In genomic region chr9:15122431-15122830, GRCm38 (mm10) we compare ENCODE assay signal across 35 mouse cellular contexts. TPM values are rescaled to one million over a fixed set of nuclear protein-coding genes. Genes with fewer than 3 reads are reported as not detected.
"Had no signal": no experiment of that assay in that cellular context is flagged by ENCODE, and none has a peak within 500 bp of the region (broad histone marks: within the 10 kb centered on the region; RNA-seq: fewer than 3 reads in every experiment).

No protein-coding gene starts in this region.

- H3K27ac ChIP-seq: left cerebral cortex, adult 2 months; limb, embryonic 12.5 days; limb, embryonic 13.5 days; limb, embryonic 15.5 days; liver, embryonic 12.5 days; liver, embryonic 13.5 days; liver, embryonic 14.5 days; liver, embryonic 15.5 days; lung, embryonic 15.5 days; macrophage; midbrain, embryonic 10.5 days; midbrain, embryonic 12.5 days; midbrain, embryonic 13.5 days; midbrain, embryonic 15.5 days had no signal

- H3K4me1 ChIP-seq: limb, embryonic 12.5 days; limb, embryonic 13.5 days; limb, embryonic 15.5 days; liver, embryonic 12.5 days; liver, embryonic 15.5 days; lung, embryonic 15.5 days; midbrain, embryonic 10.5 days; midbrain, embryonic 12.5 days; midbrain, embryonic 13.5 days; midbrain, embryonic 15.5 days had no signal

- H3K9me3 ChIP-seq: limb, embryonic 12.5 days; limb, embryonic 13.5 days; limb, embryonic 15.5 days; liver, embryonic 12.5 days; liver, embryonic 13.5 days; liver, embryonic 15.5 days; lung, embryonic 15.5 days; megakaryocyte, embryonic 14.5 days; midbrain, embryonic 10.5 days; midbrain, embryonic 12.5 days; midbrain, embryonic 13.5 days; midbrain, embryonic 15.5 days had no signal

- H3K4me3 ChIP-seq: left cerebral cortex, adult 2 months; limb, embryonic 12.5 days; limb, embryonic 13.5 days; limb, embryonic 15.5 days; liver, embryonic 12.5 days; liver, embryonic 13.5 days; liver, embryonic 15.5 days; lung, embryonic 15.5 days; megakaryocyte, embryonic 14.5 days; midbrain, embryonic 10.5 days; midbrain, embryonic 12.5 days; midbrain, embryonic 13.5 days; midbrain, embryonic 15.5 days; myocyte had no signal

- H3K27me3 ChIP-seq: limb, embryonic 12.5 days; limb, embryonic 13.5 days; limb, embryonic 15.5 days; liver, embryonic 12.5 days; liver, embryonic 13.5 days; liver, embryonic 15.5 days; lung, embryonic 15.5 days; midbrain, embryonic 12.5 days; midbrain, embryonic 13.5 days; midbrain, embryonic 15.5 days had no signal

- H3K9ac ChIP-seq: limb, embryonic 12.5 days; limb, embryonic 13.5 days; limb, embryonic 15.5 days; liver, embryonic 12.5 days; liver, embryonic 13.5 days; liver, embryonic 14.5 days; liver, embryonic 15.5 days; liver, postnatal 0 days; lung, embryonic 14.5 days; lung, embryonic 15.5 days; midbrain, embryonic 12.5 days; midbrain, embryonic 13.5 days; midbrain, embryonic 15.5 days had no signal

- ATAC-seq: liver, embryonic 12.5 days; liver, postnatal 0 days; lung, postnatal 0 days; midbrain, embryonic 13.5 days; midbrain, embryonic 15.5 days; midbrain, embryonic 16.5 days had no signal

- H3K36me3 ChIP-seq: limb, embryonic 12.5 days; limb, embryonic 13.5 days; limb, embryonic 15.5 days; liver, embryonic 12.5 days; liver, embryonic 13.5 days; liver, embryonic 15.5 days; lung, embryonic 15.5 days; midbrain, embryonic 10.5 days; midbrain, embryonic 12.5 days; midbrain, embryonic 13.5 days; midbrain, embryonic 15.5 days had no signal

- DNase-seq: left cerebral cortex, postnatal 4 days; liver; liver, embryonic 13.5 days; liver, postnatal 0 days; lung, adult 18-20 months; lung, adult 2 months; lung, embryonic 14.5 days; lung, postnatal 10 days; lung, postnatal 14 days; lung, postnatal 36 days; lung, postnatal 4 days; midbrain, embryonic 14.5 days had no signal

- H3K4me2 ChIP-seq: limb, embryonic 12.5 days; limb, embryonic 13.5 days; limb, embryonic 15.5 days; liver, embryonic 11.5 days; liver, embryonic 12.5 days; liver, embryonic 13.5 days; liver, embryonic 15.5 days; lung, embryonic 14.5 days; lung, embryonic 15.5 days; midbrain, embryonic 11.5 days; midbrain, embryonic 12.5 days; midbrain, embryonic 13.5 days; midbrain, embryonic 15.5 days had no signal

RNA-seq across cellular contexts. Expression of gene Hephl1, which starts 10.5 kb away (rescaled TPM):
- polyA plus RNA-seq: limb, embryonic 11.5 days; limb, embryonic 12.5 days; limb, embryonic 13.5 days; liver, adult 2 months; liver, embryonic 11.5 days; liver, embryonic 12.5 days; liver, embryonic 13.5 days; liver, embryonic 15.5 days; liver, embryonic 16.5 days; liver, postnatal 0 days; lung, embryonic 14.5 days; lung, embryonic 15.5 days; lung, embryonic 16.5 days; lung, postnatal 0 days; macrophage; midbrain, embryonic 10.5 days; midbrain, embryonic 11.5 days; midbrain, embryonic 12.5 days; midbrain, embryonic 13.5 days; midbrain, embryonic 14.5 days; midbrain, embryonic 15.5 days; midbrain, embryonic 16.5 days had no signal
